In genomic region chr5:149566957-149567356, GRCm38 (mm10) we compare ENCODE assay signal across 10 mouse cellular contexts. TPM values are rescaled to one million over a fixed set of nuclear protein-coding genes. Genes with fewer than 3 reads are reported as not detected.
A peak's percentile ranks its signal among the peaks of the same experiment; 100 is the strongest.
DNase-seq lines count a peak whose midpoint lies in the region; ATAC-seq and TF ChIP-seq lines count a peak whose summit lies in the region.
"Had no signal": no experiment of that assay in that cellular context is flagged by ENCODE, and none has a peak within 500 bp of the region (broad histone marks: within the 10 kb centered on the region; RNA-seq: fewer than 3 reads in every experiment).

No protein-coding gene starts in this region.

- H3K27ac ChIP-seq in forebrain, embryonic 13.5 days: no peak overlapping the region
- H3K27ac ChIP-seq in forebrain, embryonic 15.5 days (replicated peaks): no peak overlapping the region
- no peak overlapping the region for H3K27ac ChIP-seq in liver, postnatal 0 days (ENCODE audit: low read depth)
- H3K27ac ChIP-seq in kidney, embryonic 15.5 days: no peak overlapping the region
- H3K27ac ChIP-seq: limb, embryonic 13.5 days; neural tube, embryonic 12.5 days had no signal

- no peak overlapping the region for H3K4me2 ChIP-seq in forebrain, embryonic 13.5 days
- no peak overlapping the region for H3K4me2 ChIP-seq in forebrain, embryonic 15.5 days (replicated peaks)
- H3K4me2 ChIP-seq in liver, postnatal 0 days (ENCODE audit: low read depth, low read length): no peak overlapping the region
- H3K4me2 ChIP-seq in kidney, embryonic 15.5 days: no peak overlapping the region
- H3K4me2 ChIP-seq: limb, embryonic 13.5 days; neural tube, embryonic 12.5 days had no signal

- no peak for TF ChIP-seq CTCF in liver, postnatal 0 days (IDR thresholded peaks at IDR 0.05; ENCODE audit: low read depth)

- WGBS in forebrain, embryonic 13.5 days: 63% methylated on average over 5 of the region's 5 CpGs
- WGBS in forebrain, embryonic 15.5 days: 56% methylated on average over 5 of the region's 5 CpGs
- 74% methylated on average over 5 of the region's 5 CpGs for WGBS in liver, postnatal 0 days (ENCODE audit: insufficient replicate concordance)
- 79% methylated on average over 5 of the region's 5 CpGs for WGBS in kidney, embryonic 15.5 days

- no peak overlapping the region; the same call in 1 of the 2 replicates for H3K9ac ChIP-seq in forebrain, embryonic 13.5 days
- no peak overlapping the region for H3K9ac ChIP-seq in forebrain, embryonic 15.5 days (replicated peaks)
- H3K9ac ChIP-seq in liver, postnatal 0 days (replicated peaks): no peak overlapping the region
- H3K9ac ChIP-seq in kidney, embryonic 15.5 days: no peak overlapping the region
- H3K9ac ChIP-seq: limb, embryonic 13.5 days; neural tube, embryonic 12.5 days had no signal

- H3K9me3 ChIP-seq in forebrain, embryonic 13.5 days (replicated peaks): no peaks in the 10 kb centered on the region
- no peaks in the 10 kb centered on the region for H3K9me3 ChIP-seq in forebrain, embryonic 15.5 days
- H3K9me3 ChIP-seq in liver, postnatal 0 days (ENCODE audit: low read length): no peaks in the 10 kb centered on the region
- H3K9me3 ChIP-seq in kidney, embryonic 15.5 days (replicated peaks): no peaks in the 10 kb centered on the region
- H3K9me3 ChIP-seq: limb, embryonic 13.5 days; neural tube, embryonic 12.5 days had no signal

- H3K4me1 ChIP-seq in forebrain, embryonic 13.5 days: peaks cover 24% of the 10 kb centered on the region
- peaks cover 26% of the 10 kb centered on the region for H3K4me1 ChIP-seq in forebrain, embryonic 15.5 days
- H3K4me1 ChIP-seq in liver, postnatal 0 days (ENCODE audit: insufficient read depth): no peaks in the 10 kb centered on the region
- H3K4me1 ChIP-seq in kidney, embryonic 15.5 days: peaks cover 12% of the 10 kb centered on the region

- H3K27me3 ChIP-seq in forebrain, embryonic 13.5 days: no peaks in the 10 kb centered on the region
- H3K27me3 ChIP-seq in forebrain, embryonic 15.5 days: no peaks in the 10 kb centered on the region
- no peaks in the 10 kb centered on the region for H3K27me3 ChIP-seq in liver, postnatal 0 days (ENCODE audit: insufficient read depth, low read length)
- H3K27me3 ChIP-seq in kidney, embryonic 15.5 days: no peaks in the 10 kb centered on the region
- H3K27me3 ChIP-seq: limb, embryonic 13.5 days; neural tube, embryonic 12.5 days had no signal

- no peaks in the 10 kb centered on the region for H3K36me3 ChIP-seq in forebrain, embryonic 13.5 days (ENCODE audit: poor library complexity, severe bottlenecking)
- H3K36me3 ChIP-seq in forebrain, embryonic 15.5 days: no peaks in the 10 kb centered on the region
- no peaks in the 10 kb centered on the region for H3K36me3 ChIP-seq in liver, postnatal 0 days (replicated peaks; ENCODE audit: insufficient read depth, low read length)
- H3K36me3 ChIP-seq in kidney, embryonic 15.5 days: no peaks in the 10 kb centered on the region
- H3K36me3 ChIP-seq: limb, embryonic 13.5 days; neural tube, embryonic 12.5 days had no signal

- peak; percentile 48; the same call in 1 of the 2 replicates for ATAC-seq in forebrain, embryonic 13.5 days
- ATAC-seq in forebrain, embryonic 15.5 days (replicated peaks): no peak
- ATAC-seq in liver, postnatal 0 days: peak; percentile 83
- ATAC-seq in kidney, embryonic 15.5 days (replicated peaks; ENCODE audit: low FRiP score): no peak

- H3K4me3 ChIP-seq in forebrain, embryonic 13.5 days: no peak overlapping the region
- no peak overlapping the region for H3K4me3 ChIP-seq in forebrain, embryonic 15.5 days
- H3K4me3 ChIP-seq in liver, postnatal 0 days (ENCODE audit: low read depth, low read length): no peak overlapping the region
- H3K4me3 ChIP-seq in kidney, embryonic 15.5 days (replicated peaks): no peak overlapping the region
- H3K4me3 ChIP-seq: limb, embryonic 13.5 days; neural tube, embryonic 12.5 days had no signal

- no peak for DNase-seq in liver, postnatal 0 days
- no peak for DNase-seq in liver
- peak; percentile 31 to 50 for DNase-seq in gastrocnemius, adult 8-10 months (ENCODE audit: low spot score in 2 of 2)
- peak; percentile 18 to 37 for DNase-seq in lung, postnatal 4 days
- DNase-seq in embryo, embryonic 10.5 days (ENCODE audit: low spot score): no peak

- TF ChIP-seq EP300 in liver, postnatal 0 days (IDR thresholded peaks at IDR 0.05; ENCODE audit: low read depth): 0 out of 2 replicates have a peak, but pooled peaks have one; percentile 49

RNA-seq across cellular contexts. Expression of gene Wdr95, which starts 38.5 kb away (rescaled TPM):
- polyA plus RNA-seq in forebrain, embryonic 13.5 days (2015; fragmentation: Nextera tagmentation; extraction: Ambion mirVana): 0.41 and 0.68 TPM in 2 replicates
- 0.46 and 0.75 TPM in 2 replicates for polyA plus RNA-seq in forebrain, embryonic 15.5 days (2015; fragmentation: Nextera tagmentation; extraction: Ambion mirVana)
- polyA plus RNA-seq in liver, postnatal 0 days (2015; fragmentation: Nextera tagmentation; extraction: Ambion mirVana): not detected in 2 replicates
- total RNA-seq in gastrocnemius, adult 8-10 months (2022): not detected
- polyA plus RNA-seq in kidney, embryonic 15.5 days (2015; fragmentation: Nextera tagmentation; extraction: Ambion mirVana): not detected in 2 replicates

Comparison
In these comparisons a context has a peak if more than half of its experiments do, and no peak if none do; other contexts are left out.
1. ATAC-seq: peak in forebrain, embryonic 13.5 days (single experiment) and liver, postnatal 0 days (single experiment); none in forebrain, embryonic 15.5 days (single experiment) and kidney, embryonic 15.5 days (single experiment).
2. DNase-seq: peak in gastrocnemius, adult 8-10 months (2 of 2) and lung, postnatal 4 days (2 of 2); none in liver, postnatal 0 days (single experiment), liver (single experiment) and embryo, embryonic 10.5 days (single experiment).